Mouse (Mus musculus) adrenal gland, postnatal 10 days (tissue): Measurements from ENCODE around the gene Qrfpr. TPM values are rescaled to one million over a fixed set of nuclear protein-coding genes. Genes with fewer than 3 reads are reported as not detected.

ENCODE experiments used
- DNase-seq: peaks from one replicate; pipeline ENCODE4 v3.0.0; 2021; ENCODE audit warnings: mixed read lengths
- long read RNA-seq, 2 experiments: library from polyadenylated mRNA; stranded (forward); transcript quantifications; one replicate each; pipeline ENCODE4 v2.0.0; 2021
- total RNA-seq, 2 experiments: library from RNA; stranded (reverse); gene quantifications; 2 replicates each; pipeline ENCODE4 v1.2.3; 2021

Gene Qrfpr
- not detected for total RNA-seq
- long read RNA-seq, experiment 1 = 0 reads
- long read RNA-seq, experiment 2 = 0 reads

DNA sequence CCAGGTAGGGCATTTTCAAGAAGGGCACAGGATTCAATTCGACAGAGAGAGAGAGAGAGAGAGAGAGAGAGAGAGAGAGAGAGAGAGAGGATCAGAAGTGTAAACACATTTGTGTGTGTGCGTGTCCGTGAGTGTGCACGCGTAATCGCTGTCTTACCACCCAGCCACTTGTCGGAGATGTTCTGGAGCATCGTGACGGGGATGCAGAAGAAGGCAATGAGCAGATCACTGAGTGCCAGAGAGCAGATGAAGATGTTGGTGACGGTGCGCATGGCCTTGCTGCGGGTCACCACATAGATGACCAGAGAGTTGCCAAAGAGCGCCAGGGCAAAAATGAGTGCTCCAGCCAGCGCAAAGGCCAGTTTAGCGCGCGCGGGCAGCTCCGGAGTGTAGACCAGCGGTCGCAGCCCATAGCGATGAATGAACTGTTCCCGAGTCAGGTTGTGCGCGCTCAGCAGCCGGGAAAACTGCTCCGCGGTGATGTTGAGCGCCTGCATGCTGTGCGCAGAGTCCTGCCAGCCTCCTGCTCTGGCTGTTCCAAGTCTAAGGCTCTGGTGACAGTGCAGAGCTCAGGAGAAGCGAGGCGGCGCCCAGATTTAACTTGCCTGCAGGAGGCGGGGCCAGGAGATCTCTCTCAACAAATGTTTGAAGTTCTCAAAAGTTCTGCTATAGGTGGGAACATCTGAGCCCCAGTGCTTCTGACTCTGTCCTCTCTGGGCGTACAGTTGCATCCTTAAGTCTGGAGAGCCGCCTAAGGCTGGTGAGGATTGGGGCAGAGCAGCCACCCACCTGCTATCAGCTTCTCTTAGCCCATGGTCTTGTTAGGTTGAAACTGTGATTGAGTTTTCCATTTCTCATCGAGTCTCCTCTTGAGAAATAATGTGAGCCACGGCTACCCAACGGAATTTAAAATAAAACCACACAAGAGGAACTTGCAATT lies at the start of gene Qrfpr:
Qrfpr (minus strand) TSS at position 571 of the 940 bp plus-strand sequence.
- peak; percentile 23 for DNase-seq

- DNase-seq = no peak
Measured at GRCm38 (mm10) chr3:36263873-36264272, 41.8 kb upstream of the Qrfpr start.

- no peak for DNase-seq
Measured at GRCm38 (mm10) chr3:36263265-36263664, 41.2 kb upstream of the Qrfpr start.

DNA sequence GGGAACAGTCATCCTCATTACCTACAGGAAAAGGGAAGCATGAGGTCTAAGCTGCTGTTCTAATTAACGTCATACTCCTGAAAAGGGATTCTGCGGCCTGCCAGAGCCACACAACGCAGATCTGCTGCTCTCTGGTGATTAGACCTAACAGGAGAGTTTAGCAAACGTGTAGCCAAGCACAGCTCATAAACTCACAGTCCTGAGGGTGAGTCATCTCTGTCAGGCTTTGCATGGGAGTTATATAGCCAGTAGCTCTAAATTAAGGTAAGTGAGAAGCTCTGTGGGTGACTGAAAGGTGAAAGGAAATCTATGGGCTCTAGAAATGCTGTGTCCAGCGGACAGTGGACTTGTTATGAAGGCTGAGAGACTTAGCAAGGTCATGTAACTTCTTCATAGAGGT lies 28.5 kb upstream of the Qrfpr start:
- no peak for DNase-seq

- no peak for DNase-seq
Measured at GRCm38 (mm10) chr3:36248446-36248845, 26.3 kb upstream of the Qrfpr start.

- DNase-seq = peak; percentile 20
Measured at GRCm38 (mm10) chr3:36229941-36230340, 7.8 kb upstream of the Qrfpr start.

GRCm38 (mm10) chr3:36227246-36227645 lies 5.1 kb upstream of the Qrfpr start:
- no peak for DNase-seq

GRCm38 (mm10) chr3:36223361-36223760 lies 1.2 kb upstream of the Qrfpr start:
- DNase-seq = no peak

DNA sequence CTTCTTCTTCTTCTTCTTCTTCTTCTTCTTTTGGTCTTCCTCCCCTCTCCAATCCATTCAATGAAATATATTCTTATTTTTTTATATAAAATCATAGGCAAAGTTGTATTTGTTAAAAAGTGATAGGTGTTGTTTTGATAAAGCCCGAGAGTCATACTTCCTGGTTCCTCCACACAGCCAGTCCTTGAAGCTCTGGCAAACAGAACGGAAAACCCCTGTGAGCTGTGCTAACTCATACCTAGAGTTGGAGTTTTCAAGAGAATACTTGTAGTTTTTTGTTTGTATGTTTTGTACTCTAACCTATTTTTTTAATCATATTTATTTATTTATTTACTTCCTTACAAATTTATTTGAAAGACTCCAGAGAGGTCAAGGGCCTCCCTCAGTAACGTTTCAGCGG lies 9.4 kb downstream of the Qrfpr start:
- DNase-seq = no peak

DNA sequence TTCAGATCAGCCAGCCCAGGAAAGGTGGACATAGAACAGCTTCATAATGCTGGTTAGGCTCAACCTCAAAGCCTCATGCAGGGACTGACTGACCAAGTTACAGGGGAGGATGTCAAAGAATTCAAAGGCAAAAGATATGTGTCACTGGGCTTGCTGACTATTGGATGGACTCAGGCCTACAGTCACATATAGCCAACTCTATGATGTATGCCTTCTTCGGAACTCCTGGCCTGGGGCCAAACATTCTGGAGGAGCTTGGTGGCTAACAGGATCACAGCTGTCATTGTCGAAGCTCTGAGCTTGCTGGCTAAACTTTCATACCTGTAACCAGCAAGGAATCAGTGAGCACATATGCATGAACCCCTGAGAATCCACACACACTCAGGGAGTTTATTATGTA lies 11.2 kb downstream of the Qrfpr start:
- no peak for DNase-seq

GRCm38 (mm10) chr3:36209776-36210555 lies 12.1 kb downstream of the Qrfpr start:
- peak; percentile 52 for DNase-seq

GRCm38 (mm10) chr3:36207520-36208264 lies 14.4 kb downstream of the Qrfpr start:
- no peak for DNase-seq

GRCm38 (mm10) chr3:36202932-36203331 lies 19.2 kb downstream of the Qrfpr start:
- no peak for DNase-seq

GRCm38 (mm10) chr3:36201098-36201497 lies 21.0 kb downstream of the Qrfpr start:
- DNase-seq = no peak

DNA sequence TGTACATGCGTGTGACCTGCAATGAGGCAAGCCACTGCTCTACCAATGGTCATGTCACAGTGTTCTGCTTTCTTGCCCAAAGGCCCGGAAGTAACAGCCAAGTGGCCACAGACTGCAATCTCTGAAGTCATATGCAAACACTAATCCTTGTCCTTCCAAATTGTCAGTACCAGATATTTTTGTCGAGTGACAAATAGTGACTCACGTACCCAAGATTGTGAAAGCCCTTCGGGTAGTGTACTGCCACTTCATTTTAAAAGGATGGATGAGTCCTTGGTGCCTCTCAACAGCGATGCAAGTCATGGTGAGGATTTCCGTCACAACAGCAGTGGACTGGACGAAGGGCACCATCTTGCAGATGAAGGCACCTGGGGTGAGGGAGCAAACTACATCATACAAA lies 32.9 kb downstream of the Qrfpr start:
- DNase-seq = peak; percentile 12

- no peak for DNase-seq
Measured at GRCm38 (mm10) chr3:36186510-36186909, 35.6 kb downstream of the Qrfpr start.

GRCm38 (mm10) chr3:36181519-36181918 lies 40.6 kb downstream of the Qrfpr start:
- DNase-seq = peak; percentile 68

- DNase-seq = peak; percentile 37
Measured at GRCm38 (mm10) chr3:36173761-36174160, 48.4 kb downstream of the Qrfpr start.

GRCm38 (mm10) chr3:36171348-36171747 lies 50.8 kb downstream of the Qrfpr start:
- DNase-seq = no peak

- DNase-seq = peak; percentile 51
Measured at GRCm38 (mm10) chr3:36170670-36171210, 51.4 kb downstream of the Qrfpr start.

GRCm38 (mm10) chr3:36155268-36155667 lies 66.8 kb downstream of the Qrfpr start:
- no peak for DNase-seq
